Mouse (Mus musculus): ENCODE measurements around the gene Vmn1r168. TPM values are rescaled to one million over a fixed set of nuclear protein-coding genes. Genes with fewer than 3 reads are reported as not detected.
"Not testable (repeated sequence)": the region's sequence is repeated elsewhere in the genome, so short reads cannot be mapped to it uniquely, and the experiment has no call there.

The Vmn1r168 gene
- total RNA-seq (2021) = not detected
- long read RNA-seq = 0 reads

DNA sequence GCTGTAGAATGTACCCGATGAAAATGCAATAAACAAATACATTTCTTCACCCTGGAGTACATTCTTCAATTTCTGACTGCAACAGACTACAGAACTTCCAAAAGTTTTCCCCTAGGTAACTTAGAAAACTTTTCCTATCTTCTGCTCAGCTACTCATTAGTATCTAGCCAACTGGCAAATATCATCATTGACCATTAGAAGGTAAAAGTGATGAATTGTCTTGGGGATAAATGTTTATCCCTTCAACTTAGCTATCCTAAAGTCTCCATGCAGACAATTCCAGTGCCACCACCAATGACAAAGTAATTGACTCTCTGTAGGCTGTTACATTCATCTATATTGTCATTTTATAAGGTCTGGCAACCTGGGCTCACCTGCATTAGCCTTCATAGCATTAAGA is at the start of gene Vmn1r168:
TSS of gene Vmn1r168 (plus strand) at position 301 of the 400 bp plus-strand sequence.
- not testable (repeated sequence) for DNase-seq (ENCODE audit: low spot score in 2 of 2)

DNA sequence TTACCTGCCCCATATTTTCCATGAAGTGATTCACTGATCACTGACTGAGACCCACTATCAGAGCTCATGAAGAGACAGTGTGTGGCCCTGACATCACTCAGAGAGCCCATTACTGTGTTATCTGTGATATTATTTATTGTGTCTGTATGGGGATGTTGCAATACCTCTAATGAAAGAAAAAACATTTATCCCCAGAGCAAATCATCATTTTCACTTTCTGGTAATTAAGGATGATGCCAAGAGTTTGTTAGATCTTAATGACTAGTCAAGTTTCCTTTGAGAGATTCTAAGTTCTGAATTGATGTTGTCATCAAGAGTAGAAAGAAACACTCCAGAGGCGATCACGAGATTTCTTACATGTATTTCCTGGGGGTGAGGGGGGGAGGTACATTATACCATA is 32.4 kb upstream of the Vmn1r168 start, which contains the start of gene Vmn1r167:
TSS of gene Vmn1r167 (minus strand) at position 101 of the 400 bp plus-strand sequence.
- not testable (repeated sequence) for DNase-seq (ENCODE audit: low spot score in 2 of 2)

DNA sequence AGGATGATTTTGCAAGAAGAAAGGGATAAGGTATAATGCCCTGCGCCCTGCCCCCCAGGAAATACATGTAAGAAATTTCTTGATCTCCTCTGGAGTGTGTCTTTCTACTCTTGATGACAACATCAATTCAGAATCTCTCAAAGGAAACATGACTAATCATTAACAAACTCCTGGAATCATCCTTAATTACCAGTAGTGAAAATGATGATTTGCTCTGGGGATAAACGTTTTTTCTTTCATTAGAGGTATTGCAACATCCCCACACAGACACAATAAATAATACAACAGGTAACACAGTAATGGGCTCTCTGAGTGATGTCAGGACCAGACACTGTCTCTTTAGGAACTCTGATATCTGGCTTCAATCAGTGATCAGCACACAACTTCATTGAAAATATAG is 35.7 kb downstream of the Vmn1r168 start, which contains the start of gene Vmn1r169:
TSS of gene Vmn1r169 (plus strand) at position 301 of the 400 bp plus-strand sequence.
- not testable (repeated sequence) for DNase-seq (ENCODE audit: low spot score in 2 of 2)

Other genes with a start within 250 kb of the Vmn1r168 start
- gene Nlrp4e, start 238.5 kb upstream of the Vmn1r168 start, total RNA-seq (2021) = not detected
- gene Nlrp5, start 153.8 kb upstream of the Vmn1r168 start, total RNA-seq (2021) = under 1 TPM in 1 of 2 experiments, not detected in 1; 0.30 TPM
- not detected for gene Vmn1r167, start 32.5 kb upstream of the Vmn1r168 start, total RNA-seq (2021)
- gene Vmn1r169, start 35.8 kb downstream of the Vmn1r168 start, total RNA-seq (2021) = not detected
- gene Vmn1r170, start 66.4 kb downstream of the Vmn1r168 start, total RNA-seq (2021) = not detected
- not detected for gene Vmn1r171, start 91.0 kb downstream of the Vmn1r168 start, total RNA-seq (2021)
- gene Vmn1r172, start 118.6 kb downstream of the Vmn1r168 start, total RNA-seq (2021) = not detected
- not detected for gene Vmn1r173, start 161.0 kb downstream of the Vmn1r168 start, total RNA-seq (2021)
- gene Vmn1r174, start 212.5 kb downstream of the Vmn1r168 start, total RNA-seq (2021) = not detected